Mouse (Mus musculus): ENCODE results near the gene Mamstr. TPM values are rescaled to one million over a fixed set of nuclear protein-coding genes. Genes with fewer than 3 reads are reported as not detected.
"Not testable (repeated sequence)": the region's sequence is repeated elsewhere in the genome, so short reads cannot be mapped to it uniquely, and the experiment has no call there.

Mamstr gene
- polyA plus RNA-seq, 1 experiment from 2014 or later = 0.40 TPM

GRCm38 (mm10) chr7:45645591-45645971 is 5.8 kb downstream of the Mamstr start:
- POLR2A ChIA-PET = no interaction called here
- TF ChIP-seq CTCF (IDR thresholded peaks at IDR 0.05) = no peak

GRCm38 (mm10) chr7:45646671-45647070 is 6.9 kb downstream of the Mamstr start:
- ChIA-PET POLR2A (interaction anchor here (0.6 kb wide), 1 partner anchor 123 kb away, joined by 3 read pairs; no protein-coding TSS in a partner anchor), CTCF (no interaction called here)
- DNase-seq (ENCODE audit: low read depth, low spot score) (no peak), ATAC-seq (no peak)
- no peaks in the 10 kb centered on the region for H3K27me3 ChIP-seq
- no peak for TF ChIP-seq CTCF (IDR thresholded peaks at IDR 0.05)
- in situ Hi-C loops (cut with MboI; ENCODE audit: low pct_unique_long_range_greater_than_20kb) = no loop called here

More at GRCm38 (mm10) chr7:45645591-45645971, 5.8 kb downstream of the Mamstr start:
- DNase-seq (ENCODE audit: low read depth, low spot score) (no peak), ATAC-seq (no peak)
- CTCF ChIA-PET = interaction anchor here (1.0 to 2.0 kb wide), 2 partner anchors 10 to 37 kb away, joined by 3 to 8 read pairs; no protein-coding TSS in a partner anchor
- in situ Hi-C loops (cut with MboI; ENCODE audit: low pct_unique_long_range_greater_than_20kb) = no loop called here
- H3K27me3 ChIP-seq = no peaks in the 10 kb centered on the region

GRCm38 (mm10) chr7:45649351-45649750 is 9.6 kb downstream of the Mamstr start:
- ChIA-PET POLR2A (no interaction called here), CTCF (no interaction called here)
- no peak for TF ChIP-seq CTCF (IDR thresholded peaks at IDR 0.05)
- DNase-seq (ENCODE audit: low read depth, low spot score) (no peak), ATAC-seq (no peak)
- in situ Hi-C loops (cut with MboI; ENCODE audit: low pct_unique_long_range_greater_than_20kb) = no loop called here
- no peaks in the 10 kb centered on the region for H3K27me3 ChIP-seq

GRCm38 (mm10) chr7:45650484-45650883 is 10.7 kb downstream of the Mamstr start:
- ATAC-seq; in situ Hi-C loops (cut with MboI; ENCODE audit: low pct_unique_long_range_greater_than_20kb); POLR2A ChIA-PET; CTCF ChIA-PET; H3K27me3 ChIP-seq; DNase-seq (ENCODE audit: low read depth, low spot score): not testable (repeated sequence)

GRCm38 (mm10) chr7:45654424-45655047 is 14.8 kb downstream of the Mamstr start:
- in situ Hi-C loops (cut with MboI; ENCODE audit: low pct_unique_long_range_greater_than_20kb) = no loop called here
- no peak for TF ChIP-seq CTCF (IDR thresholded peaks at IDR 0.05)
- no peak for ATAC-seq
- CTCF ChIA-PET = no interaction called here
- POLR2A ChIA-PET = no interaction called here
- H3K27me3 ChIP-seq = no peaks in the 10 kb centered on the region
- no peak for DNase-seq (ENCODE audit: low read depth, low spot score)

- CTCF ChIA-PET = no interaction called here
- ATAC-seq (no peak), DNase-seq (ENCODE audit: low read depth, low spot score) (no peak)
- no peaks in the 10 kb centered on the region for H3K27me3 ChIP-seq
- TF ChIP-seq CTCF (IDR thresholded peaks at IDR 0.05) = no peak
- in situ Hi-C loops (cut with MboI; ENCODE audit: low pct_unique_long_range_greater_than_20kb) = no loop called here
- POLR2A ChIA-PET = no interaction called here
These were observed 21.1 kb downstream of the Mamstr start for GRCm38 (mm10) chr7:45660746-45661478.

GRCm38 (mm10) chr7:45661702-45662101 is 21.9 kb downstream of the Mamstr start:
- ATAC-seq; H3K27me3 ChIP-seq; DNase-seq (ENCODE audit: low read depth, low spot score); in situ Hi-C loops (cut with MboI; ENCODE audit: low pct_unique_long_range_greater_than_20kb); CTCF ChIA-PET; POLR2A ChIA-PET: not testable (repeated sequence)

GRCm38 (mm10) chr7:45665303-45666138 is 25.7 kb downstream of the Mamstr start:
- TF ChIP-seq CTCF (IDR thresholded peaks at IDR 0.05) = no peak
- ATAC-seq = no peak
- ChIA-PET CTCF (interaction anchor here (1.9 to 2.6 kb wide), 2 partner anchors 11 to 17 kb away, joined by 6 to 10 read pairs; partner anchors contain the start of gene Ntn5), POLR2A (no interaction called here)
- DNase-seq (ENCODE audit: low read depth, low spot score) = no peak
- H3K27me3 ChIP-seq = no peaks in the 10 kb centered on the region
- in situ Hi-C loops (cut with MboI; ENCODE audit: low pct_unique_long_range_greater_than_20kb) = no loop called here

GRCm38 (mm10) chr7:45666161-45666560 is 26.4 kb downstream of the Mamstr start, which contains the start of gene Fut2:
Fut2 (minus strand) TSS chr7:45666394.
- POLR2A ChIA-PET = no interaction called here
- TF ChIP-seq CTCF (IDR thresholded peaks at IDR 0.05) = no peak
- DNase-seq (ENCODE audit: low read depth, low spot score) = no peak
- CTCF ChIA-PET = interaction anchor here (1.9 to 2.6 kb wide), 2 partner anchors 10 to 17 kb away, joined by 6 to 10 read pairs; partner anchors contain the start of gene Ntn5
- no peak for ATAC-seq
- no peaks in the 10 kb centered on the region for H3K27me3 ChIP-seq
- in situ Hi-C loops (cut with MboI; ENCODE audit: low pct_unique_long_range_greater_than_20kb) = no loop called here

- no peak for ATAC-seq
- in situ Hi-C loops (cut with MboI; ENCODE audit: low pct_unique_long_range_greater_than_20kb) = no loop called here
- DNase-seq (ENCODE audit: low read depth, low spot score) = no peak
- POLR2A ChIA-PET = no interaction called here
- TF ChIP-seq CTCF (IDR thresholded peaks at IDR 0.05) = no peak
- CTCF ChIA-PET = no interaction called here
- no peaks in the 10 kb centered on the region for H3K27me3 ChIP-seq
These were observed 28.0 kb downstream of the Mamstr start for GRCm38 (mm10) chr7:45667761-45668160.
